Mouse (Mus musculus) MEL (cell line): ENCODE data around the gene Efcc1. TPM values are rescaled to one million over a fixed set of nuclear protein-coding genes. Genes with fewer than 3 reads are reported as not detected.
A peak's percentile ranks its signal among the peaks of the same experiment; 100 is the strongest.

Source experiments
- DNase-seq: peaks from one replicate; pipeline ENCODE4 v3.0.0; 2011; ENCODE audit warnings: low read depth, low spot score
- H3K27ac ChIP-seq: 2 replicates; pipeline ENCODE4 v1.5.1; 2012; ENCODE audit warnings: low read depth, mild to moderate bottlenecking, control low read depth, low read length, moderate library complexity; ENCODE audit not compliant: control insufficient read depth
- H3K27me3 ChIP-seq, 2 experiments: fragments of 150-350 bp in 1 of 2; sonication (generic) in 1 of 2; 2 replicates each; pipeline ENCODE4 v1.6.1; 2012; ENCODE audit warnings: low read length in 2 of 2, mild to moderate bottlenecking in 2 of 2, improper control_type of control experiment in 1 of 2, moderate library complexity in 1 of 2; ENCODE audit not compliant: insufficient read depth in 2 of 2, control insufficient read depth in 1 of 2
- H3K36me3 ChIP-seq, 2 experiments: 2 replicates each; pipeline ENCODE4 v1.6.1; 2012 to 2014; ENCODE audit warnings: low read length in 2 of 2, improper control_type of control experiment in 1 of 2, inconsistent platforms in 1 of 2, mild to moderate bottlenecking in 1 of 2; ENCODE audit not compliant: insufficient read depth in 2 of 2, control insufficient read depth in 1 of 2
- H3K4me1 ChIP-seq, 2 experiments: fragments of 150-350 bp in 1 of 2; sonication (generic) in 1 of 2; 2 replicates each; pipeline ENCODE4 v1.6.1; 2012; ENCODE audit warnings: low read length in 2 of 2, improper control_type of control experiment in 1 of 2, mild to moderate bottlenecking in 1 of 2; ENCODE audit not compliant: insufficient read depth in 2 of 2, control insufficient read depth in 1 of 2
- H3K4me3 ChIP-seq, 2 experiments: fragments of 150-350 bp in 1 of 2; sonication (generic) in 1 of 2; 2 replicates each; pipeline ENCODE4 v1.5.1; 2012; ENCODE audit warnings: low read depth in 2 of 2, low read length in 2 of 2, mild to moderate bottlenecking in 2 of 2, moderate library complexity in 2 of 2, control low read depth in 1 of 2, improper control_type of control experiment in 1 of 2; ENCODE audit not compliant: control insufficient read depth in 1 of 2, insufficient read depth in 1 of 2
- H3K79me2 ChIP-seq: 2 replicates; pipeline ENCODE4 v1.6.1; 2012; ENCODE audit warnings: mild to moderate bottlenecking, low read length, moderate library complexity; ENCODE audit not compliant: control insufficient read depth, poor library complexity, insufficient read depth
- H3K9ac ChIP-seq: 2 replicates; pipeline ENCODE4 v1.6.1; 2012; ENCODE audit warnings: low read depth, mild to moderate bottlenecking, control low read depth, low read length, moderate library complexity; ENCODE audit not compliant: control insufficient read depth, poor library complexity, severe bottlenecking
- H3K9me3 ChIP-seq: fragments of 150-350 bp; sonication (generic); replicated peaks from 2 replicates; pipeline ENCODE4 v1.6.1; 2012; ENCODE audit warnings: mild to moderate bottlenecking, low read length, improper control_type of control experiment, moderate library complexity; ENCODE audit not compliant: insufficient read depth
- BHLHE40 ChIP-seq: IDR thresholded peaks from 2 replicates; pipeline ENCODE4 v1.6.1; 2012; ENCODE audit warnings: low read depth, mild to moderate bottlenecking, inconsistent platforms, low read length, improper control_type of control experiment, borderline replicate concordance
- CHD1 ChIP-seq: IDR thresholded peaks from 2 replicates; pipeline ENCODE4 v1.6.1; 2012; ENCODE audit warnings: low read depth, mild to moderate bottlenecking, inconsistent platforms, low read length, improper control_type of control experiment
- CHD2 ChIP-seq: IDR thresholded peaks from 2 replicates; pipeline ENCODE4 v1.6.1; 2011; ENCODE audit warnings: low read length, improper control_type of control experiment
- ELF1 ChIP-seq: IDR thresholded peaks from 2 replicates; pipeline ENCODE4 v1.6.1; 2014; ENCODE audit warnings: low read depth, mild to moderate bottlenecking, inconsistent platforms, low read length, improper control_type of control experiment, moderate library complexity
- EP300 ChIP-seq, 2 experiments: IDR thresholded peaks; 2 replicates each; pipeline ENCODE4 v1.6.1; 2011; ENCODE audit warnings: improper control_type of control experiment in 2 of 2, low read length in 2 of 2, low read depth in 1 of 2, mild to moderate bottlenecking in 1 of 2
- ETS1 ChIP-seq: IDR thresholded peaks from 2 replicates; pipeline ENCODE4 v1.6.1; 2012; ENCODE audit warnings: low read depth, mild to moderate bottlenecking, inconsistent platforms, low read length, improper control_type of control experiment, moderate library complexity
- GABPA ChIP-seq: IDR thresholded peaks from 2 replicates; pipeline ENCODE4 v1.6.1; 2012; ENCODE audit warnings: low read depth, mild to moderate bottlenecking, inconsistent platforms, low read length, improper control_type of control experiment, moderate library complexity
- GATA1 ChIP-seq: IDR thresholded peaks from 2 replicates; pipeline ENCODE4 v1.6.1; 2011; ENCODE audit warnings: low read depth, low read length, improper control_type of control experiment
- HCFC1 ChIP-seq: IDR thresholded peaks from 2 replicates; pipeline ENCODE4 v1.6.1; 2012; ENCODE audit warnings: low read depth, mild to moderate bottlenecking, inconsistent platforms, low read length, improper control_type of control experiment, moderate library complexity
- JUND ChIP-seq: IDR thresholded peaks from 2 replicates; pipeline ENCODE4 v1.6.1; 2011; ENCODE audit warnings: low read depth, mild to moderate bottlenecking, improper control_type of control experiment, low read length
- MAX ChIP-seq: IDR thresholded peaks from 2 replicates; pipeline ENCODE4 v1.6.1; 2011; ENCODE audit warnings: low read length, improper control_type of control experiment
- MAZ ChIP-seq: IDR thresholded peaks from 2 replicates; pipeline ENCODE4 v1.6.1; 2012; ENCODE audit warnings: low read depth, mild to moderate bottlenecking, inconsistent platforms, low read length, improper control_type of control experiment
- MEF2A ChIP-seq: IDR thresholded peaks from 2 replicates; pipeline ENCODE4 v1.6.1; 2014; ENCODE audit warnings: low read depth, mild to moderate bottlenecking, inconsistent platforms, low read length, improper control_type of control experiment; ENCODE audit not compliant: poor library complexity, insufficient replicate concordance, severe bottlenecking; ENCODE audit errors: extremely low read depth
- MXI1 ChIP-seq: IDR thresholded peaks from 2 replicates; pipeline ENCODE4 v1.6.1; 2011; ENCODE audit warnings: mild to moderate bottlenecking, low read depth, low read length, improper control_type of control experiment
- MYC ChIP-seq: IDR thresholded peaks from 2 replicates; pipeline ENCODE4 v1.6.1; 2011; ENCODE audit warnings: low read depth, mild to moderate bottlenecking, low read length, improper control_type of control experiment, moderate library complexity
- NELFE ChIP-seq: IDR thresholded peaks from 2 replicates; pipeline ENCODE4 v1.6.1; 2011; ENCODE audit warnings: low read depth, low read length, improper control_type of control experiment
- NRF1 ChIP-seq: IDR thresholded peaks from 2 replicates; pipeline ENCODE4 v1.6.1; 2014; ENCODE audit warnings: low read depth, mild to moderate bottlenecking, inconsistent platforms, low read length, improper control_type of control experiment, moderate library complexity; ENCODE audit not compliant: poor library complexity, insufficient read depth, severe bottlenecking
- POLR2AphosphoS2 ChIP-seq: IDR thresholded peaks from 2 replicates; pipeline ENCODE4 v1.6.1; 2011; ENCODE audit warnings: low read length, improper control_type of control experiment
- RCOR1 ChIP-seq: IDR thresholded peaks from 2 replicates; pipeline ENCODE4 v1.6.1; 2012; ENCODE audit warnings: low read depth, mild to moderate bottlenecking, inconsistent platforms, low read length, improper control_type of control experiment
- SIN3A ChIP-seq: IDR thresholded peaks from 2 replicates; pipeline ENCODE4 v1.6.1; 2012; ENCODE audit warnings: low read length, improper control_type of control experiment, inconsistent platforms
- SMC3 ChIP-seq: IDR thresholded peaks from 2 replicates; pipeline ENCODE4 v1.6.1; 2011; ENCODE audit warnings: low read depth, low read length, improper control_type of control experiment
- TAL1 ChIP-seq: IDR thresholded peaks from 2 replicates; pipeline ENCODE4 v1.6.1; 2012; ENCODE audit warnings: mild to moderate bottlenecking, inconsistent platforms, low read length, moderate library complexity, mixed read lengths
- TBP ChIP-seq: IDR thresholded peaks from 2 replicates; pipeline ENCODE4 v1.8.0; 2011; ENCODE audit warnings: low read depth, low read length, improper control_type of control experiment
- TCF12 ChIP-seq: IDR thresholded peaks from 2 replicates; pipeline ENCODE4 v1.6.1; 2014; ENCODE audit warnings: low read depth, mild to moderate bottlenecking, inconsistent platforms, low read length, improper control_type of control experiment, moderate library complexity
- USF1 ChIP-seq: IDR thresholded peaks from 2 replicates; pipeline ENCODE4 v1.6.1; 2014; ENCODE audit warnings: low read depth, mild to moderate bottlenecking, inconsistent platforms, low read length, improper control_type of control experiment, moderate library complexity
- USF2 ChIP-seq, 2 experiments: IDR thresholded peaks; 2 replicates each; pipeline ENCODE4 v1.6.1; 2011 to 2012; ENCODE audit warnings: improper control_type of control experiment in 2 of 2, low read length in 2 of 2, borderline replicate concordance in 1 of 2, inconsistent platforms in 1 of 2, low read depth in 1 of 2, mild to moderate bottlenecking in 1 of 2; ENCODE audit not compliant: insufficient read depth in 1 of 2
- ZKSCAN1 ChIP-seq: IDR thresholded peaks from 2 replicates; pipeline ENCODE4 v1.6.1; 2012; ENCODE audit warnings: low read depth, mild to moderate bottlenecking, inconsistent platforms, low read length, improper control_type of control experiment, moderate library complexity
- ZNF384 ChIP-seq: IDR thresholded peaks from 2 replicates; pipeline ENCODE4 v1.6.1; 2012; ENCODE audit warnings: low read depth, mild to moderate bottlenecking, inconsistent platforms, low read length, improper control_type of control experiment
- polyA plus RNA-seq, 2 experiments: library from polyadenylated mRNA; stranded (reverse) in 1 of 2; unstranded in 1 of 2; fragments of >175 nt in 1 of 2; fragments of >200 nt in 1 of 2; gene quantifications; 2 replicates each; pipeline versions ENCODE4 v1.2.1 to v1.2.4; 2012; ENCODE audit warnings: low replicate concordance in 2 of 2, low read depth in 1 of 2; ENCODE audit not compliant: insufficient read length in 2 of 2, insufficient read depth in 1 of 2, missing spikeins in 1 of 2
- total RNA-seq: library from RNA; depleted of rRNA; stranded (reverse); fragments of 300-350 nt; gene quantifications from 2 replicates; pipeline ENCODE4 v1.2.3, GENCODE M21; 2012

The Efcc1 gene
- total and polyA plus RNA-seq, 3 experiments = 0.27 to 1.2 TPM; not detected in 1

- Histone ChIP-seq H3K9me3 (no peaks in the 10 kb centered on the region), H3K4me1 (peaks cover 21 to 44% of the 10 kb centered on the region in 2 experiments), H3K36me3 (peaks cover 0 to 25% of the 10 kb centered on the region in 2 experiments; a peak in 2 of 4 replicates), H3K27me3 (no peaks in the 10 kb centered on the region), H3K9ac (no peak overlapping the region), H3K27ac (peak overlapping the region; percentile 43; the same call in 1 of the 2 replicates), H3K79me2 (no peaks in the 10 kb centered on the region), H3K4me3 (no peak overlapping the region)
- TF ChIP-seq EP300 (IDR thresholded peaks at IDR 0.05; ENCODE audit: low read depth in 1 of 2, low read length in 2 of 2) (peak; percentile 65 to 74), USF2 (IDR thresholded peaks at IDR 0.05; ENCODE audit: borderline replicate concordance in 1 of 2, insufficient read depth in 1 of 2, low read depth in 1 of 2, low read length in 2 of 2) (no peak), MAX (no peak; the same call in 1 of the 2 replicates), MAZ (peak; percentile 24; the same call in 1 of the 2 replicates), TBP (no peak), GABPA (no peak), NRF1 (no peak), USF1 (no peak; the same call in 1 of the 2 replicates), CHD1 (0 out of 2 replicates have a peak, but pooled peaks have one; percentile 50), JUND (no peak), ETS1 (peak; percentile 87), GATA1 (peak; percentile 41), TCF12 (peak; percentile 70), CHD2 (no peak), MXI1 (peak; percentile 20; the same call in 1 of the 2 replicates), ZNF384 (no peak), NELFE (no peak), ZKSCAN1 (no peak), ELF1 (no peak), HCFC1 (no peak), RCOR1 (peak; percentile 42)
- DNase-seq = no peak
Measured at GRCm38 (mm10) chr6:87739898-87740297, 9.2 kb downstream of the Efcc1 start.

DNA sequence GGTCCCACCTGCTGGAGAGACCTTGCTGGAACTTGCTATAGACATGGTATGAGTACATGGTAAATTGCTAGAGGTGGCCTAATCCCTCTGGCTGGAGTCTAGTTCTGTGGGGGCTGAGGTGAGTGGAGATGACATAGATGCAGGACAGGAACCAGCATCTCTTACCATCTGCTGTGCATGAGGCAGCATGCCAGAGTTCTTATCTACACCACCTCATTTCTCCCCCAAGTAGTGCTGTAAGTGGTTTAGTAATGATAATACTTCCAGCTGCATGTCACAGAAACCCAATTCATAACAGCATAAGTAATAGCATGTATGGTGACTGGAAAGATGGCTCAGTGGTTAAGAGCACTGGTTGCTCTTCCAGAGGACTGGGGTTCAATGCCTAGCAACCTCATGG lies 9.8 kb downstream of the Efcc1 start:
- Histone ChIP-seq H3K27me3 (no peaks in the 10 kb centered on the region), H3K4me3 (no peak overlapping the region), H3K9me3 (no peaks in the 10 kb centered on the region), H3K27ac (peak overlapping the region; percentile 43; the same call in 1 of the 2 replicates), H3K4me1 (peaks cover 27 to 49% of the 10 kb centered on the region in 2 experiments), H3K36me3 (peaks cover 0 to 31% of the 10 kb centered on the region in 2 experiments; a peak in 2 of 4 replicates), H3K9ac (no peak overlapping the region), H3K79me2 (no peaks in the 10 kb centered on the region)
- peak; percentile 91 for DNase-seq
- TF ChIP-seq TCF12 (peak; percentile 98), TAL1 (peak; percentile 97), MYC (peak; percentile 79; the same call in 1 of the 2 replicates), SIN3A (peak; percentile 91), GATA1 (peak; percentile 96), BHLHE40 (peak; percentile 65; the same call in 1 of the 2 replicates), POLR2AphosphoS2 (no peak), RCOR1 (peak; percentile 89), SMC3 (no peak), ETS1 (peak; percentile 99), TBP (peak; percentile 92), EP300 (IDR thresholded peaks at IDR 0.05; ENCODE audit: low read depth in 1 of 2, low read length in 2 of 2) (peak; percentile 92 to 93), MEF2A (no peak)
